Mouse (Mus musculus) neural tube, embryonic 13.5 days (tissue): Measurements from ENCODE around the gene Ddn. TPM values are rescaled to one million over a fixed set of nuclear protein-coding genes. Genes with fewer than 3 reads are reported as not detected.

Experiments
- ATAC-seq: fragments of 200-750 bp; cut with Nextera tagmentation; 2 replicates; pipeline ENCODE4 v1.8.0; 2017; ENCODE audit warnings: low read depth, mild to moderate bottlenecking, moderate TSS enrichment, moderate library complexity
- H3K27ac ChIP-seq: fragments of 300-500 bp; sonication (generic); replicated peaks from 2 replicates; pipeline ENCODE4 v1.5.1; 2015; ENCODE audit warnings: moderate library complexity, mild to moderate bottlenecking, inconsistent platforms
- H3K27me3 ChIP-seq: fragments of 300-500 bp; sonication (generic); 2 replicates; pipeline ENCODE4 v1.6.1; 2015; ENCODE audit warnings: mild to moderate bottlenecking, inconsistent platforms
- H3K36me3 ChIP-seq: fragments of 300-500 bp; sonication (generic); 2 replicates; pipeline ENCODE4 v1.6.1; 2015; ENCODE audit warnings: mild to moderate bottlenecking, inconsistent platforms
- H3K4me1 ChIP-seq: fragments of 300-500 bp; sonication (generic); replicated peaks from 2 replicates; pipeline ENCODE4 v1.6.1; 2015; ENCODE audit warnings: inconsistent platforms
- H3K4me2 ChIP-seq: fragments of 300-500 bp; sonication (generic); 2 replicates; pipeline ENCODE4 v1.6.1; 2015; ENCODE audit warnings: inconsistent platforms, mild to moderate bottlenecking, moderate library complexity
- H3K4me3 ChIP-seq: fragments of 300-500 bp; sonication (generic); 2 replicates; pipeline ENCODE4 v1.5.1; 2015; ENCODE audit warnings: mild to moderate bottlenecking, inconsistent platforms
- H3K9ac ChIP-seq: fragments of 300-500 bp; sonication (generic); 2 replicates; pipeline ENCODE4 v1.6.1; 2015; ENCODE audit warnings: moderate library complexity, mild to moderate bottlenecking, inconsistent platforms
- H3K9me3 ChIP-seq: fragments of 300-500 bp; sonication (generic); 2 replicates; pipeline ENCODE4 v1.6.1; 2016; ENCODE audit warnings: inconsistent platforms
- WGBS: fragments of 180-500 bp; shearing (Covaris S2); methylation state at CpG from one replicate; pipeline ENCODE4 v1.1.7; 2015; 5-methylcytosine and 5-hydroxymethylcytosine counted together
- polyA plus RNA-seq: library from polyadenylated mRNA; unstranded; fragments of >200 nt; fragmentation: Nextera tagmentation; extraction: Ambion mirVana; gene quantifications from 2 replicates; pipeline ENCODE4 v1.2.1, GENCODE M21; 2015

Ddn gene
- polyA plus RNA-seq, 1 experiment from 2014 or later = 0.50 TPM

- H3K27ac ChIP-seq = no peak overlapping the region
- WGBS = 2% methylated on average over 64 of the region's 64 CpGs
Observed at GRCm38 (mm10) chr15:98805324-98806040, 3.8 kb downstream of the Ddn start.

GRCm38 (mm10) chr15:98804054-98804453 is 5.2 kb downstream of the Ddn start:
- peak overlapping the region; percentile 38 for H3K4me2 ChIP-seq
- peak overlapping the region; percentile 21 for H3K4me3 ChIP-seq
- no peaks in the 10 kb centered on the region for H3K36me3 ChIP-seq
- peaks cover 100% of the 10 kb centered on the region for H3K27me3 ChIP-seq
- no peaks in the 10 kb centered on the region for H3K9me3 ChIP-seq
- no peak for ATAC-seq
- WGBS = under 1% methylated on average over 32 of the region's 32 CpGs
- 0 out of 2 replicates have a peak overlapping the region, but pooled peaks have one; percentile 12 for H3K9ac ChIP-seq
- peaks cover 52% of the 10 kb centered on the region for H3K4me1 ChIP-seq
- H3K27ac ChIP-seq = no peak overlapping the region

More at GRCm38 (mm10) chr15:98805324-98806040, 3.8 kb downstream of the Ddn start:
- peak overlapping the region; percentile 44 for H3K4me3 ChIP-seq
- peak overlapping the region; percentile 71 for H3K4me2 ChIP-seq
- peaks cover 100% of the 10 kb centered on the region for H3K27me3 ChIP-seq
- H3K9me3 ChIP-seq = no peaks in the 10 kb centered on the region
- H3K4me1 ChIP-seq = peaks cover 49% of the 10 kb centered on the region
- peak overlapping the region; percentile 63 for H3K9ac ChIP-seq
- H3K36me3 ChIP-seq = no peaks in the 10 kb centered on the region
- peak; percentile 11; the same call in 1 of the 2 replicates for ATAC-seq

- peaks cover 100% of the 10 kb centered on the region for H3K27me3 ChIP-seq
- ATAC-seq = no peak
- no peaks in the 10 kb centered on the region for H3K36me3 ChIP-seq
- H3K9ac ChIP-seq = no peak overlapping the region
- H3K4me2 ChIP-seq = no peak overlapping the region
- H3K27ac ChIP-seq = no peak overlapping the region
- H3K4me3 ChIP-seq = no peak overlapping the region
- peaks cover 52% of the 10 kb centered on the region for H3K4me1 ChIP-seq
- WGBS = 4% methylated on average over 8 of the region's 8 CpGs
- H3K9me3 ChIP-seq = no peaks in the 10 kb centered on the region
Observed at GRCm38 (mm10) chr15:98802926-98803325, 6.4 kb downstream of the Ddn start.

GRCm38 (mm10) chr15:98799396-98799795 is 9.9 kb downstream of the Ddn start:
- no peak overlapping the region for H3K4me2 ChIP-seq

GRCm38 (mm10) chr15:98798903-98799302 is 10.4 kb downstream of the Ddn start:
- Histone ChIP-seq H3K4me3 (no peak overlapping the region), H3K27ac (0 out of 2 replicates have a peak overlapping the region, but pooled peaks have one; percentile 18), H3K9ac (no peak overlapping the region), H3K9me3 (no peaks in the 10 kb centered on the region), H3K4me1 (peaks cover 36% of the 10 kb centered on the region), H3K4me2 (no peak overlapping the region), H3K36me3 (no peaks in the 10 kb centered on the region), H3K27me3 (peaks cover 98% of the 10 kb centered on the region)
- no peak for ATAC-seq
- WGBS = 58% methylated on average over 3 of the region's 3 CpGs

More at GRCm38 (mm10) chr15:98799396-98799795, 9.9 kb downstream of the Ddn start:
- H3K36me3 ChIP-seq = no peaks in the 10 kb centered on the region
- no peak overlapping the region for H3K4me3 ChIP-seq
- H3K9ac ChIP-seq = no peak overlapping the region
- no peak for ATAC-seq
- no peaks in the 10 kb centered on the region for H3K9me3 ChIP-seq
- peaks cover 37% of the 10 kb centered on the region for H3K4me1 ChIP-seq
- WGBS = 9% methylated on average over 12 of the region's 12 CpGs
- H3K27me3 ChIP-seq = peaks cover 98% of the 10 kb centered on the region
- no peak overlapping the region for H3K27ac ChIP-seq

GRCm38 (mm10) chr15:98797835-98798492 is 11.3 kb downstream of the Ddn start:
- peaks cover 35% of the 10 kb centered on the region for H3K4me1 ChIP-seq
- peak overlapping the region; percentile 28 for H3K4me2 ChIP-seq
- no peak overlapping the region for H3K4me3 ChIP-seq
- ATAC-seq = peak; percentile 94
- peaks cover 98% of the 10 kb centered on the region for H3K27me3 ChIP-seq
- H3K27ac ChIP-seq = no peak overlapping the region
- H3K9ac ChIP-seq = 0 out of 2 replicates have a peak overlapping the region, but pooled peaks have one; percentile 13
- WGBS = 3% methylated on average over 28 of the region's 28 CpGs
- no peaks in the 10 kb centered on the region for H3K9me3 ChIP-seq
- H3K36me3 ChIP-seq = no peaks in the 10 kb centered on the region

- Histone ChIP-seq H3K27me3 (peaks cover 98% of the 10 kb centered on the region), H3K4me3 (no peak overlapping the region), H3K36me3 (no peaks in the 10 kb centered on the region), H3K9ac (no peak overlapping the region), H3K4me2 (no peak overlapping the region), H3K27ac (no peak overlapping the region), H3K9me3 (no peaks in the 10 kb centered on the region), H3K4me1 (peaks cover 44% of the 10 kb centered on the region)
- 4% methylated on average over 13 of the region's 13 CpGs for WGBS
- no peak for ATAC-seq
Observed at GRCm38 (mm10) chr15:98796803-98797595, 12.3 kb downstream of the Ddn start.

- 3% methylated on average over 13 of the region's 13 CpGs for WGBS
- Histone ChIP-seq H3K27me3 (peaks cover 98% of the 10 kb centered on the region), H3K9ac (peak overlapping the region; percentile 43; the same call in 1 of the 2 replicates), H3K4me2 (peak overlapping the region; percentile 56), H3K36me3 (no peaks in the 10 kb centered on the region), H3K9me3 (no peaks in the 10 kb centered on the region), H3K4me1 (peaks cover 57% of the 10 kb centered on the region), H3K4me3 (peak overlapping the region; percentile 35), H3K27ac (no peak overlapping the region)
- no peak for ATAC-seq
Observed at GRCm38 (mm10) chr15:98793141-98793698, 16.1 kb downstream of the Ddn start.

GRCm38 (mm10) chr15:98792233-98793020 is 16.9 kb downstream of the Ddn start:
- Histone ChIP-seq H3K9ac (peak overlapping the region; percentile 43; the same call in 1 of the 2 replicates), H3K36me3 (no peaks in the 10 kb centered on the region), H3K4me2 (peak overlapping the region; percentile 56), H3K4me3 (peak overlapping the region; percentile 35), H3K27ac (no peak overlapping the region), H3K4me1 (peaks cover 49% of the 10 kb centered on the region), H3K9me3 (no peaks in the 10 kb centered on the region), H3K27me3 (peaks cover 98% of the 10 kb centered on the region)
- 1% methylated on average over 74 of the region's 75 CpGs for WGBS
- 0 out of 2 replicates have a peak, but pooled peaks have one; percentile 37 for ATAC-seq

- Histone ChIP-seq H3K9ac (no peak overlapping the region), H3K4me1 (peaks cover 43% of the 10 kb centered on the region), H3K27ac (no peak overlapping the region), H3K4me2 (peak overlapping the region; percentile 41; the same call in 1 of the 2 replicates), H3K4me3 (peak overlapping the region; percentile 35), H3K27me3 (peaks cover 100% of the 10 kb centered on the region), H3K36me3 (no peaks in the 10 kb centered on the region), H3K9me3 (no peaks in the 10 kb centered on the region)
- WGBS = under 1% methylated on average over 23 of the region's 23 CpGs
- ATAC-seq = no peak
Observed at GRCm38 (mm10) chr15:98791771-98792170, 17.5 kb downstream of the Ddn start.

GRCm38 (mm10) chr15:98791221-98791620 is 18.1 kb downstream of the Ddn start:
- Histone ChIP-seq H3K4me3 (peak overlapping the region; percentile 35), H3K4me2 (peak overlapping the region; percentile 41), H3K36me3 (no peaks in the 10 kb centered on the region), H3K27ac (no peak overlapping the region), H3K9ac (peak overlapping the region; percentile 45; the same call in 1 of the 2 replicates), H3K27me3 (peaks cover 100% of the 10 kb centered on the region), H3K9me3 (no peaks in the 10 kb centered on the region), H3K4me1 (peaks cover 38% of the 10 kb centered on the region)
- 0% methylated on average over 12 of the region's 12 CpGs for WGBS
- no peak for ATAC-seq
